Mouse (Mus musculus): ENCODE data around the gene Pak1ip1.

GRCm38 (mm10) chr13:40969761-40970390 is 30.9 kb upstream of the Pak1ip1 start:
- TF ChIP-seq CTCF (IDR thresholded peaks at IDR 0.05; ENCODE audit: low read depth) (no peak), EP300 (IDR thresholded peaks at IDR 0.05; ENCODE audit: low read depth) (no peak)
